Mouse (Mus musculus): ENCODE results near the gene Azin2. TPM values are rescaled to one million over a fixed set of nuclear protein-coding genes. Genes with fewer than 3 reads are reported as not detected.

Gene Azin2
- polyA plus RNA-seq, 1 experiment, result 17.4 TPM

DNA sequence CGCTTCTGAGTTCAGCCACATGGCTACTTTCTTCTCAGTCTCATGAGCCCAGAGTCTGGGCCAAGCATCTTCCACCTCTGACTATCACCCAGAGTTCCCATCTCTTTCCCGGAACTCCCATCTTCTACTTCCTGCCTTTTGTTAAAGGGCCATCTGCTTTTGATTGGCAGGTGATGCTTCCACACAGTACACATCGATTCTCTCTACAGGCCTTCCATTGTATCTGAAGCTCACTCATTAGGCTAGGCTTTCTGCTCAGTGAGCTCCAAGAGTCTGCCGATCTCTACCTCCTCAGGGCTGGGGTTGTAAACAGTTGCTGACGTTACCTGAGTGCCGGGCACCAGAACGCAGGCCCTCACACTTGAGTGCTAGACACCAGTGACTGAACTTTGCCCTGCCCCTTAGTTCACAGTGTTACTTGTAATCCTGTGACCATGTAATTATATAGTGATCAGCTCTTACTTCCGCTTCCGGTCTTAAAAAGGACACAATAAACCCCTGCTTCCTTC is 29.3 kb upstream of the Azin2 start, which contains the start of gene Ak2:
Gene Ak2, plus strand, starts transcription at position 459 of the 509 bp plus-strand sequence.
- Histone ChIP-seq H3K27me3 (ENCODE audit: control insufficient read depth, insufficient read depth, insufficient read length) (no peaks in the 10 kb centered on the region), H3K79me2 (ENCODE audit: control insufficient read depth, insufficient read depth) (peaks cover 33% of the 10 kb centered on the region), H3K4me2 (ENCODE audit: low read depth) (peak within 1 kb of the TSS; percentile 54), H3K36me3 (ENCODE audit: control insufficient read depth, insufficient read depth) (peaks cover 8% of the 10 kb centered on the region), H3ac (ENCODE audit: control insufficient read depth, insufficient read length) (no peak within 1 kb of the TSS), H3K4me3 (peak within 1 kb of the TSS; percentile 76)
- no peak for TF ChIP-seq POLR2A (IDR thresholded peaks at IDR 0.05; ENCODE audit: insufficient read length, low read depth)
- TF ChIP-seq MYOG (IDR thresholded peaks at IDR 0.05; ENCODE audit: control insufficient read depth in 1 of 3, insufficient read depth in 1 of 3, insufficient read length in 2 of 3, low read depth in 2 of 3), result no peak
- no peak for TF ChIP-seq POLR2AphosphoS2 (IDR thresholded peaks at IDR 0.05; ENCODE audit: insufficient read length, low read depth)
- no peak for TF ChIP-seq SRF (IDR thresholded peaks at IDR 0.05; ENCODE audit: control insufficient read depth, insufficient read length, low read depth)
- TF ChIP-seq TCF12 (IDR thresholded peaks at IDR 0.05; ENCODE audit: insufficient read depth, poor library complexity, severe bottlenecking), result no peak

- peaks cover 14% of the 10 kb centered on the region for H3K79me2 ChIP-seq (ENCODE audit: control insufficient read depth, insufficient read depth)
- H3ac ChIP-seq (ENCODE audit: control insufficient read depth, insufficient read length), result no peak overlapping the region
- H3K36me3 ChIP-seq (ENCODE audit: control insufficient read depth, insufficient read depth), result peaks cover 4% of the 10 kb centered on the region
- no peak overlapping the region for H3K4me3 ChIP-seq
- no peak overlapping the region for H3K4me2 ChIP-seq (ENCODE audit: low read depth)
- TF ChIP-seq REST (IDR thresholded peaks at IDR 0.05; ENCODE audit: insufficient read depth, insufficient read length) (no peak), TCF12 (IDR thresholded peaks at IDR 0.05; ENCODE audit: insufficient read depth, poor library complexity, severe bottlenecking) (no peak), TCF3 (IDR thresholded peaks at IDR 0.05; ENCODE audit: insufficient read length, low read depth) (no peak), USF1 (IDR thresholded peaks at IDR 0.05; ENCODE audit: low read depth) (no peak), MYOD1 (IDR thresholded peaks at IDR 0.05; ENCODE audit: control insufficient read depth in 1 of 3, insufficient read length in 2 of 3, low read depth in 2 of 3) (no peak), POLR2AphosphoS2 (IDR thresholded peaks at IDR 0.05; ENCODE audit: insufficient read length, low read depth) (no peak), MAX (IDR thresholded peaks at IDR 0.05; ENCODE audit: low read depth) (no peak), POLR2A (IDR thresholded peaks at IDR 0.05; ENCODE audit: insufficient read length, low read depth) (no peak), CEBPB (IDR thresholded peaks at IDR 0.05; ENCODE audit: insufficient read depth, poor library complexity, severe bottlenecking) (no peak), E2F4 (IDR thresholded peaks at IDR 0.05; ENCODE audit: insufficient read depth) (no peak), SRF (IDR thresholded peaks at IDR 0.05; ENCODE audit: control insufficient read depth, insufficient read length, low read depth) (no peak), MYOG (IDR thresholded peaks at IDR 0.05; ENCODE audit: control insufficient read depth in 1 of 3, insufficient read depth in 1 of 3, insufficient read length in 2 of 3, low read depth in 2 of 3) (no peak)
- H3K27me3 ChIP-seq (ENCODE audit: control insufficient read depth, insufficient read depth, insufficient read length), result no peaks in the 10 kb centered on the region
Measured at GRCm38 (mm10) chr4:128989678-128990077, 27.4 kb upstream of the Azin2 start.

DNA sequence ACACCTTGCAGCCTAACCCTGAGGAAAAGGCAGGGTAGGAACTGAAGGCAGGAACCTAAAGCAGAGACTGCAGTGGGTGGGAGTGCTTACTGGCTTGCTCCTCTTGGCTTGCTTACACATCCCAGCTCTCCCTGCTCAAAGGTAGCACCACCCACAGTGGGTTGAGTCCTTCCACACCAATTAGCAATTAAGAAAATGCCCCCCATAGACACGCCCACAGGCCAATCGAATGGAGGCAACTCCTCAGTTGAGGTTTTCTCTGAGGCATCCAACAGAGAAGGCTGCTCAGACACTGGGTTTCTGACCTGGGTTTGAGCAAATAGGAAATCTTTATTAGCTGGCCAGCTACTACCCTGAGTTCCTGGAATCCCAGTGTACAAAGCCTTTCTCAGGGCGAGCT is 26.7 kb upstream of the Azin2 start:
- Histone ChIP-seq H3K79me2 (ENCODE audit: control insufficient read depth, insufficient read depth) (peaks cover 6% of the 10 kb centered on the region), H3K4me3 (no peak overlapping the region), H3K36me3 (ENCODE audit: control insufficient read depth, insufficient read depth) (no peaks in the 10 kb centered on the region), H3K27me3 (ENCODE audit: control insufficient read depth, insufficient read depth, insufficient read length) (no peaks in the 10 kb centered on the region), H3K4me2 (ENCODE audit: low read depth) (no peak overlapping the region), H3ac (ENCODE audit: control insufficient read depth, insufficient read length) (no peak overlapping the region)
- TF ChIP-seq TCF12 (IDR thresholded peaks at IDR 0.05; ENCODE audit: insufficient read depth, poor library complexity, severe bottlenecking), result no peak
- no peak for TF ChIP-seq CEBPB (IDR thresholded peaks at IDR 0.05; ENCODE audit: insufficient read depth, poor library complexity, severe bottlenecking)
- TF ChIP-seq USF1 (IDR thresholded peaks at IDR 0.05; ENCODE audit: low read depth), result no peak
- no peak for TF ChIP-seq REST (IDR thresholded peaks at IDR 0.05; ENCODE audit: insufficient read depth, insufficient read length)
- TF ChIP-seq MYOD1 (IDR thresholded peaks at IDR 0.05; ENCODE audit: control insufficient read depth in 1 of 3, insufficient read length in 2 of 3, low read depth in 2 of 3), result no peak
- no peak for TF ChIP-seq MYOG (IDR thresholded peaks at IDR 0.05; ENCODE audit: control insufficient read depth in 1 of 3, insufficient read depth in 1 of 3, insufficient read length in 2 of 3, low read depth in 2 of 3)
- TF ChIP-seq POLR2AphosphoS2 (IDR thresholded peaks at IDR 0.05; ENCODE audit: insufficient read length, low read depth), result no peak
- no peak for TF ChIP-seq E2F4 (IDR thresholded peaks at IDR 0.05; ENCODE audit: insufficient read depth)
- TF ChIP-seq MAX (IDR thresholded peaks at IDR 0.05; ENCODE audit: low read depth), result no peak
- no peak for TF ChIP-seq TCF3 (IDR thresholded peaks at IDR 0.05; ENCODE audit: insufficient read length, low read depth)
- TF ChIP-seq SRF (IDR thresholded peaks at IDR 0.05; ENCODE audit: control insufficient read depth, insufficient read length, low read depth), result no peak
- no peak for TF ChIP-seq POLR2A (IDR thresholded peaks at IDR 0.05; ENCODE audit: insufficient read length, low read depth)

DNA sequence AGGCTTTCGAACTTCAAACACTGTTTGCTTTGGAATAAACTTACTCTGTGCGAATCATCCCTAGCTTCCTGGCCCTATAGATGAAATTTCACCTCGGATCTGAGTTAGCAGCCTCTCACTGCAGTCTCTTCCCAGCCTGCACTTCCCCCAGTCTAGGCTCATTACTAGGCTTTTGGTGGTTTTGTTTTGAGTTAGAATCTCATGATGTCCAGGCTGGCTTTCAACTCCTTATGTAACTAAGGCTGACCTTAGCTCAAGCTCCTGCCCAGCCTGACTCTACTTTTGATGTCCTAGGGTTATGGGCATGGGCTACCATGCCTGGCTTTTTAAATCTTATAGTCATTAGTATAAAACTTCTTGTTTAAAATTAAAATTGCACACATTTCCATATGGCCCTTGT is 22.4 kb upstream of the Azin2 start:
- Histone ChIP-seq H3K79me2 (ENCODE audit: control insufficient read depth, insufficient read depth) (no peaks in the 10 kb centered on the region), H3K27me3 (ENCODE audit: control insufficient read depth, insufficient read depth, insufficient read length) (no peaks in the 10 kb centered on the region), H3K36me3 (ENCODE audit: control insufficient read depth, insufficient read depth) (no peaks in the 10 kb centered on the region), H3K4me3 (no peak overlapping the region), H3ac (ENCODE audit: control insufficient read depth, insufficient read length) (no peak overlapping the region), H3K4me2 (ENCODE audit: low read depth) (no peak overlapping the region)
- no peak for TF ChIP-seq TCF12 (IDR thresholded peaks at IDR 0.05; ENCODE audit: insufficient read depth, poor library complexity, severe bottlenecking)
- no peak for TF ChIP-seq POLR2AphosphoS2 (IDR thresholded peaks at IDR 0.05; ENCODE audit: insufficient read length, low read depth)

DNA sequence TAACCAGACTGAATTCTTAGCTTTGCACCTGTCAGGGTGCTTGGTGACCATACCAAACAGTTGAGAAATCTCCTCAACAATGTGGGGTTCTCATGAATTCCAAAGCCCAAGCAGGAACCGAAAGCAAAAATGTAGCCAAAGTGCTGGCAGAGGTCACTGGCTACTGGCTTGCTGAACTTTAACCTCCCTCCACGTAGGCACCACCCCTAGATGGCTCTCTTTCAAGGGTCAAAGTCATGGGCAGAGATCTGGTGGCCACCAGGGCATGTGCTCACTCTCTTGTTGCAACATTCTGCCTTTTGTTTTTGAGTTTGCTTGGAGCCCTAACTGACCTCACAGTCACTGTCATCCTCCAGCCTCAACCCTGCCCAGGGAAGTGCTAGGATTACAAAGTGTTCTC is 21.4 kb upstream of the Azin2 start:
- H3K4me3 ChIP-seq, result no peak overlapping the region
- TF ChIP-seq REST (IDR thresholded peaks at IDR 0.05; ENCODE audit: insufficient read depth, insufficient read length) (no peak), SRF (IDR thresholded peaks at IDR 0.05; ENCODE audit: control insufficient read depth, insufficient read length, low read depth) (no peak), MYOG (IDR thresholded peaks at IDR 0.05; ENCODE audit: control insufficient read depth in 1 of 3, insufficient read depth in 1 of 3, insufficient read length in 2 of 3, low read depth in 2 of 3) (peak in 2 of 3 experiments; percentile 19 to 28), TCF3 (IDR thresholded peaks at IDR 0.05; ENCODE audit: insufficient read length, low read depth) (no peak), POLR2A (IDR thresholded peaks at IDR 0.05; ENCODE audit: insufficient read length, low read depth) (no peak), CEBPB (IDR thresholded peaks at IDR 0.05; ENCODE audit: insufficient read depth, poor library complexity, severe bottlenecking) (no peak), USF1 (IDR thresholded peaks at IDR 0.05; ENCODE audit: low read depth) (no peak), MYOD1 (IDR thresholded peaks at IDR 0.05; ENCODE audit: control insufficient read depth in 1 of 3, insufficient read length in 2 of 3, low read depth in 2 of 3) (peak in 1 of 3 experiments; percentile 32), TCF12 (IDR thresholded peaks at IDR 0.05; ENCODE audit: insufficient read depth, poor library complexity, severe bottlenecking) (no peak)
- no peak overlapping the region for H3ac ChIP-seq (ENCODE audit: control insufficient read depth, insufficient read length)
- no peaks in the 10 kb centered on the region for H3K36me3 ChIP-seq (ENCODE audit: control insufficient read depth, insufficient read depth)
- no peaks in the 10 kb centered on the region for H3K27me3 ChIP-seq (ENCODE audit: control insufficient read depth, insufficient read depth, insufficient read length)
- peak overlapping the region; percentile 13 for H3K4me2 ChIP-seq (ENCODE audit: low read depth)
- H3K79me2 ChIP-seq (ENCODE audit: control insufficient read depth, insufficient read depth), result no peaks in the 10 kb centered on the region
